Mouse (Mus musculus) ES-Bruce4 (cell line): ENCODE measurements around the gene Slc25a28. TPM values are rescaled to one million over a fixed set of nuclear protein-coding genes. Genes with fewer than 3 reads are reported as not detected.

ENCODE experiments used
- H3K27ac ChIP-seq: 2 replicates; pipeline ENCODE4 v1.5.1; 2012; ENCODE audit warnings: low read length, inconsistent platforms; ENCODE audit not compliant: insufficient read depth
- H3K27me3 ChIP-seq: 2 replicates; pipeline ENCODE4 v1.6.1; 2012; ENCODE audit warnings: mild to moderate bottlenecking, low read length, inconsistent platforms; ENCODE audit not compliant: control insufficient read depth, poor library complexity, insufficient read depth, severe bottlenecking
- H3K36me3 ChIP-seq: 2 replicates; pipeline ENCODE4 v1.6.1; 2012; ENCODE audit warnings: inconsistent platforms, mild to moderate bottlenecking, low read length, moderate library complexity; ENCODE audit not compliant: control insufficient read depth, poor library complexity, insufficient read depth, severe bottlenecking
- H3K4me1 ChIP-seq: one replicate; pipeline ENCODE4 v1.8.1; 2011; ENCODE audit warnings: low read length; ENCODE audit not compliant: control insufficient read depth, insufficient read depth
- H3K4me3 ChIP-seq: 2 replicates; pipeline ENCODE4 v1.5.1; 2011; ENCODE audit warnings: low read depth, mild to moderate bottlenecking, low read length
- H3K9ac ChIP-seq: 2 replicates; pipeline ENCODE4 v1.6.1; 2012; ENCODE audit warnings: low read depth, mild to moderate bottlenecking, inconsistent platforms; ENCODE audit not compliant: poor library complexity, severe bottlenecking
- H3K9me3 ChIP-seq: replicated peaks from 2 replicates; pipeline ENCODE4 v1.6.1; 2012; ENCODE audit warnings: mild to moderate bottlenecking, low read length, inconsistent platforms; ENCODE audit not compliant: control insufficient read depth, poor library complexity, insufficient read depth, severe bottlenecking
- CTCF ChIP-seq: IDR thresholded peaks from one replicate; pipeline ENCODE4 v1.8.1; 2011; ENCODE audit warnings: low read depth, low read length
- EP300 ChIP-seq: IDR thresholded peaks from 2 replicates; pipeline ENCODE4 v1.6.1; 2011; ENCODE audit warnings: low read depth, low read length; ENCODE audit not compliant: insufficient read depth
- POLR2A ChIP-seq: IDR thresholded peaks from one replicate; pipeline ENCODE4 v1.8.1; 2011; ENCODE audit warnings: low read length; ENCODE audit not compliant: insufficient read depth
- polyA plus RNA-seq: library from polyadenylated mRNA; stranded (reverse); fragments of >200 nt; gene quantifications from 2 replicates; pipeline ENCODE4 v1.2.4, GENCODE M21; 2011; ENCODE audit warnings: low read depth; ENCODE audit not compliant: missing spikeins, insufficient read depth, insufficient read length

The Slc25a28 gene
- polyA plus RNA-seq, 1 experiment: 31.2 TPM

- Histone ChIP-seq H3K27me3 (no peaks in the 10 kb centered on the region), H3K4me1 (no peaks in the 10 kb centered on the region), H3K9me3 (no peaks in the 10 kb centered on the region), H3K9ac (0 out of 2 replicates have a peak overlapping the region, but pooled peaks have one; percentile 34), H3K36me3 (no peaks in the 10 kb centered on the region), H3K27ac (peak overlapping the region; percentile 9; the same call in 1 of the 2 replicates), H3K4me3 (peak overlapping the region; percentile 53; the same call in 1 of the 2 replicates)
- TF ChIP-seq EP300: no peak
- TF ChIP-seq CTCF: no peak
- TF ChIP-seq POLR2A: no peak
Measured at GRCm38 (mm10) chr19:43711159-43711916, 36.7 kb upstream of the Slc25a28 start.

GRCm38 (mm10) chr19:43709317-43709716 is 34.6 kb upstream of the Slc25a28 start:
- TF ChIP-seq POLR2A (no peak), CTCF (no peak), EP300 (no peak)
- H3K4me1 ChIP-seq: no peaks in the 10 kb centered on the region
- no peak overlapping the region for H3K4me3 ChIP-seq
- H3K27me3 ChIP-seq: no peaks in the 10 kb centered on the region
- H3K9me3 ChIP-seq: no peaks in the 10 kb centered on the region
- no peak overlapping the region for H3K27ac ChIP-seq
- H3K9ac ChIP-seq: no peak overlapping the region
- H3K36me3 ChIP-seq: no peaks in the 10 kb centered on the region

- no peaks in the 10 kb centered on the region for H3K4me1 ChIP-seq
- H3K36me3 ChIP-seq: no peaks in the 10 kb centered on the region
- TF ChIP-seq POLR2A (no peak), EP300 (no peak), CTCF (no peak)
- H3K4me3 ChIP-seq: no peak overlapping the region
- H3K27me3 ChIP-seq: no peaks in the 10 kb centered on the region
- no peak overlapping the region for H3K9ac ChIP-seq
- no peaks in the 10 kb centered on the region for H3K9me3 ChIP-seq
- no peak overlapping the region for H3K27ac ChIP-seq
Measured at GRCm38 (mm10) chr19:43708206-43708605, 33.5 kb upstream of the Slc25a28 start.

GRCm38 (mm10) chr19:43704787-43705497 is 30.3 kb upstream of the Slc25a28 start:
- Histone ChIP-seq H3K27me3 (no peaks in the 10 kb centered on the region), H3K4me3 (no peak overlapping the region), H3K9ac (no peak overlapping the region), H3K9me3 (no peaks in the 10 kb centered on the region), H3K4me1 (no peaks in the 10 kb centered on the region), H3K27ac (no peak overlapping the region), H3K36me3 (no peaks in the 10 kb centered on the region)
- no peak for TF ChIP-seq EP300
- TF ChIP-seq POLR2A: no peak
- TF ChIP-seq CTCF: no peak

- no peak for TF ChIP-seq POLR2A
- no peak for TF ChIP-seq CTCF
- no peak for TF ChIP-seq EP300
- Histone ChIP-seq H3K27me3 (no peaks in the 10 kb centered on the region), H3K27ac (no peak overlapping the region), H3K36me3 (no peaks in the 10 kb centered on the region), H3K4me3 (no peak overlapping the region), H3K9ac (no peak overlapping the region), H3K9me3 (no peaks in the 10 kb centered on the region), H3K4me1 (no peaks in the 10 kb centered on the region)
Measured at GRCm38 (mm10) chr19:43704211-43704610, 29.5 kb upstream of the Slc25a28 start.

- no peak overlapping the region for H3K9ac ChIP-seq
- no peaks in the 10 kb centered on the region for H3K27me3 ChIP-seq
- no peaks in the 10 kb centered on the region for H3K9me3 ChIP-seq
- TF ChIP-seq POLR2A (no peak), EP300 (no peak), CTCF (no peak)
- H3K27ac ChIP-seq: no peak overlapping the region
- H3K4me3 ChIP-seq: no peak overlapping the region
- no peaks in the 10 kb centered on the region for H3K36me3 ChIP-seq
- H3K4me1 ChIP-seq: no peaks in the 10 kb centered on the region
Measured at GRCm38 (mm10) chr19:43699763-43700155, 25.1 kb upstream of the Slc25a28 start.
